Mouse (Mus musculus): Measurements from ENCODE around the gene Tns1.

Tns1 gene

DNA sequence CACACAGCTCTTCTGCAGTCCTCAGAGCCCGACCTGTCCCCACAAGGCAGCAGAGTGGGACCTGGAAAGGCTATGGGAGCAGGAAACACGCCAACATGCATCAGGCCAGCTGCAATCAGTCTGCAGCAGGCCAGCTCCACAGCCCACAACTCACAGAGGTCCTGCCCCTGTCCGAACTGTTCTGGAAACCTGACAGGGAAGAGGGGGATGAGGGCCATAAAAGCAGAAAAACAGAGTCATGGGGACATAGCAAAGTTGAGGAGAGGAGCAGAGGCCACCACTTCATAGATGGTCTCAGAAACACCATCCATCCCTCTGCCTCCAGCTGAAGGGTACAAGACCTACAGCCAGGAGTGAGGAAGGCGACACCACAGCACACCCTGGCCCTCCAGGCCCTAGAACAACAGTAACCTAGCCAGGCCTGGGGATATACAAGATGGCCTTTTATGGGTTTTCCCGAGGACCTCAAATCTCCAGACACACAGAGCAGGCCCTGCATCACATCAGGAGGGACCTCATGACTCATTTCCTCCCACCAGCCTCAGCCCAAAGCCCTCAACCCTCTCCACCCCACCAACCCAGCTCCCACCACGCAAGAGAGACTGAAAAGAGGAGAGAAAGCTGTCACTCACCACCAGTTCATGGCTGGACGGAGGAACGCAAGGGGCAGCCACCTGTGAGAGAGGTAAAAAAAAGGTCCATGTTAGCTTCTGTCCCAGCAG, 108.6 kb downstream of the Tns1 start:
- in situ Hi-C loops (cut with MboI, MseI), result no loop called here

- in situ Hi-C loops (cut with MboI, MseI), result no loop called here
These were observed 109.5 kb downstream of the Tns1 start for GRCm38 (mm10) chr1:74014538-74015327.

GRCm38 (mm10) chr1:74013296-74014031, 110.8 kb downstream of the Tns1 start:
- in situ Hi-C loops (cut with MboI, MseI), result no loop called here

- in situ Hi-C loops (cut with MboI, MseI), result no loop called here
These were observed 111.5 kb downstream of the Tns1 start for GRCm38 (mm10) chr1:74012706-74013105.

- in situ Hi-C loops (cut with MboI, MseI), result no loop called here
These were observed 114.8 kb downstream of the Tns1 start for GRCm38 (mm10) chr1:74009495-74009894.

- in situ Hi-C loops (cut with MboI, MseI), result no loop called here
These were observed 115.3 kb downstream of the Tns1 start for GRCm38 (mm10) chr1:74008966-74009365.

DNA sequence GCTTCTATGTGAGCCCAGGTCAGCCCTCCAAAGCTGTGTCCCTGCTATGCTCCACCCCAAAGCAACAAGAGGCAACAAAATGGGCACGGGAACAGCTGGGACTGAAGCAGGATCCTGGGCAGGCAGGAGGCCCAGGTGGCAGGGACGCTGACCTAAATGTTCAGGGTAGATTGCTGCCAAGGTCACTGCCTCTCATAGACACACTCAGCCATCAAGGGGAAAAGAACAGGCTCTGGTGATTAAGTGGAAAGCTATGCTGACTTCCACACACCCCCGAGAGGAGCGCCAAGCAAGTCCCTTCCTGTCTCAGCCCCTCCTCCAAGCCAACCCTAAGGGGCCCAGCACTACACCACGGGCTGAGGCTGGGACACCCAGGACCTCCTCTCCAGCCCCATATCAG, 115.8 kb downstream of the Tns1 start:
- in situ Hi-C loops (cut with MboI, MseI), result no loop called here

DNA sequence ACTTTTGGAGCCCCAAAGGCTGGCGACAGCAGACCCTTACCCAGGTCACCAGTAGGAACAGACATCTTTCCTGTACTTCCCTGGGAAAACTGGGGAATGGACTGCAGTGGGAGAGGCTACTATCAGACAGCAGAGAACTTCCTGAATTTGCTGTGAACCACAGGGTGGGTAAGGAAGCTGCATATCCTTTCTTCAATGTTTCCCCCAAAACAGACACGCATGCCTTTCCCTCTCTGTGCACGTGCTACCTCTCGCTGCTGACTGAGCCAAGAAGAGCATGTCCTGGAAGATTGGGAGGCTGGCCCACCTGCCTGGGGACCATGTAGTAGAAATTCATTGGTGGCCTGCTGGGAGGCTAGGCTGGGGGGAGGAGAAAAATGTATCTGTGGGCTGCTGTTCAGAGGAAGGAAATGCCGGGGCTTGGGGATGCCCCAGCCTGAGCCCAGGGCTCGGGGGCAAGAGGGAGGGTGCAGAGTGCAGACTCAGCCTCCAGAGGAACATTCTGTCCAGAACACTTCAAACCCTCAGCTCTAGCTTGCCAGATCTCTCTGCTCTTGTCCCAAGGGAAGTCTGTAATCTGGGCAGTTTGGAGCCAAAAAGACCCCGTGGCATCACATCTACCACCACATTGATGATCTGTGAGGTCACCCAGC, 116.7 kb downstream of the Tns1 start:
- in situ Hi-C loops (cut with MboI, MseI), result no loop called here

DNA sequence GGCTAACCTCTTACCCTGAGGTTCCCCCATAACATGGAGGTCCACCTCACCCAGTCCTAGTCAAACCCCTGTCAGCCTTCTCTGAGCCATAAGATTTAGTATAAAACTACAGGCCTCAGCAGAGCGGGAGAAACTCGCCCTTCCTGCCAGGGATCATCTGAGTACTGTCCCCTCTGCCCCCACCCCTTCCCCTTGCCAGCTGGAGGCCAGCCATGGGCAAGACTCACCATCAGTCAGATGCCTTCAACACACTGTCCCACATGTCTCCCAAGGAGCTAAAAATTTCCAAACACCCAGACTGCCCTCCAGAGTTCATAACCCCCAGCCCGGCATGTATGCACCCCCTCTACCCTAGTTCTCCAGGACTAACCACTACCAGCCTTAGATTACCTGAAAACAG, 119.2 kb downstream of the Tns1 start:
- in situ Hi-C loops (cut with MboI, MseI), result no loop called here

- in situ Hi-C loops (cut with MboI, MseI), result no loop called here
These were observed 120.5 kb downstream of the Tns1 start for GRCm38 (mm10) chr1:74003723-74004122.

DNA sequence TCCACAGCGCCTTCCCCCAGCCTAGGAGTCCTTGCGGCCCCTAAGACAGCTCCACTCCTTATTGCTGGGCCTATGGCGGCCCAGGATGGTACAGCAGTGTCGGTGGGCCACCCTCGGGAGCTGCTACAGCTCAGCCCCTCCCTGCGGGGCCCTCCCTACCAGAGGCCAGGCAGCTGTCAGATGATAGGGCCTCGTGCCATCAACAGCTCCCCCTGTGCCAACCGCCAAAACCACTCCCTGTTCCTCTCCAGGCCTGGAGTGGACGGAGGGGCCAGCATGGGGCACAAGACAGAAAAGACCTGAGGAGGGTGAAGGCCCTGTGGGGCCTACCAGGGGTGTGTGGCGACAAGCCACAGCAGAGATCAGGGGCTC, 122.8 kb downstream of the Tns1 start:
- in situ Hi-C loops (cut with MboI, MseI), result no loop called here

- in situ Hi-C loops (cut with MboI, MseI), result no loop called here
These were observed 123.3 kb downstream of the Tns1 start for GRCm38 (mm10) chr1:74000810-74001448.

DNA sequence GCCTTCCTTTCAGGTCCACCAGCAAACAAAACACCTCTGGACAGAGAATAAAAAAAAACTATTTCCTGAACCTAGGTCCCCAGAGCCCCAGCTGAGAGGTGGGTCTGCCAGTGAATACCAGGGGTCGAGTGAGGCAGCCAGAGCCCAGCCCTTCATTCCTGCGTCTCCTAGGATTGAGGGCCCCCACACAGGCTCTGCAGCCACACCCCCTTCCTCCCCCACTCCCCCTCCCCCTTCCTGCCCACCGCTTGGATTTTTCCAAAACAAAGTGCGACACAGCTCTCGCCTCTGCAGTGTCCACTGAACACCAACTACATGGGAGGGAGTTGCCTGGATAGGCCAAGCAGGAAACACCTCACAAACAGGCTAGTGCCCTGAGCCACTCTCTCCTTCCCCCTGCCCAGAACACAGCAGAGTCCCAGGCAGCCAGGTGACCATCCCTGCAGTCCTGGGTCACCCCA, 124.0 kb downstream of the Tns1 start:
- in situ Hi-C loops (cut with MboI, MseI), result no loop called here

GRCm38 (mm10) chr1:73999533-73999932, 124.7 kb downstream of the Tns1 start:
- in situ Hi-C loops (cut with MboI, MseI), result loop anchor here (5.0 kb wide), 1 partner anchor 73 kb away; no protein-coding TSS in a partner anchor

- in situ Hi-C loops (cut with MboI, MseI), result loop anchor here (5.0 kb wide), 1 partner anchor 73 kb away; no protein-coding TSS in a partner anchor
These were observed 125.3 kb downstream of the Tns1 start for GRCm38 (mm10) chr1:73998925-73999375.

GRCm38 (mm10) chr1:73998131-73998865, 126.0 kb downstream of the Tns1 start:
- in situ Hi-C loops (cut with MboI, MseI), result loop anchor here (5.0 kb wide), 1 partner anchor 74 kb away; no protein-coding TSS in a partner anchor

DNA sequence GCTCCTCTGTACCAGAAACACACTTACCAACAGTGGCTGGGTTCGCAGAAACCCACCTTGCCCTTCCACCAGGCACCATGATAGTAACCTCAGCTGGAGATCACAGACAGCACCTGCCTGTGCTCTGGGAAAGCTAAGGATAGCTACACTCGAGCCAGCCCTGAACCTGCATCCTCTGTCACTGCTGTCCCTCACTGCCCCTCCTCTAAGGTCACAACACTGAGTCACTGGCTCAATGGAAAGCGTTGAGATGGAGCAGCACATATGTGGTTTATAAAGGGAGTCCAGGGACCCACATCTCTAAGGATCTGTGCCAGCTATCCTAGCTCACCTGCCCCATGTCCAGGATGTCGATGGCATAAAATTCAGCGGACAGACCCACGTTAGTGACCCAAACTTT, 126.9 kb downstream of the Tns1 start:
- in situ Hi-C loops (cut with MboI, MseI), result loop anchor here (5.0 kb wide), 1 partner anchor 75 kb away; no protein-coding TSS in a partner anchor

DNA sequence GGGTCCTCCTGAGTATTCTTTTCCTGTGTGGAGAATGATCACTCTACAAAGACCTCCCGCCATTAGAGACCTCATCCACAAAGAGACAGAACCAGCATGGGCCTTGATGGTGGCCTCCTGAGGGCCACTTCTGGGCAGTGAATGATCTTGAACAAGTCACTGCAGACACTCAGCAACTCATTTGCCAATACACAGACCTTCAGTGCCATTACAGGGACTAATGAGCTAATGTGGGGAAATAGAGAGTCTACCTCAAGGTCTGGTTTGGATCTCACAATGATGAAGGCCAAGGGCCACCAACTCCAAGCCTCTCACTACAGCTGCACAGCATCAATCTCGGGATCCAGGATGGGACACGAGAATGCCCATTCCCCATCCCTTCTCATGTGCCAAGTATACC, 127.6 kb downstream of the Tns1 start:
- in situ Hi-C loops (cut with MboI, MseI), result loop anchor here (5.0 kb wide), 1 partner anchor 76 kb away; no protein-coding TSS in a partner anchor

- in situ Hi-C loops (cut with MboI, MseI), result loop anchor here (5.0 kb wide), 1 partner anchor 76 kb away; no protein-coding TSS in a partner anchor
These were observed 128.0 kb downstream of the Tns1 start for GRCm38 (mm10) chr1:73996209-73996608.
